Mouse (Mus musculus) lung, postnatal 10 days (tissue): ENCODE results near the gene Acpp.
"Not testable (repeated sequence)": the region's sequence is repeated elsewhere in the genome, so short reads cannot be mapped to it uniquely, and the experiment has no call there.

Experiments used
- DNase-seq: peaks from one replicate; pipeline ENCODE4 v3.0.0; 2021

Gene Acpp

DNA sequence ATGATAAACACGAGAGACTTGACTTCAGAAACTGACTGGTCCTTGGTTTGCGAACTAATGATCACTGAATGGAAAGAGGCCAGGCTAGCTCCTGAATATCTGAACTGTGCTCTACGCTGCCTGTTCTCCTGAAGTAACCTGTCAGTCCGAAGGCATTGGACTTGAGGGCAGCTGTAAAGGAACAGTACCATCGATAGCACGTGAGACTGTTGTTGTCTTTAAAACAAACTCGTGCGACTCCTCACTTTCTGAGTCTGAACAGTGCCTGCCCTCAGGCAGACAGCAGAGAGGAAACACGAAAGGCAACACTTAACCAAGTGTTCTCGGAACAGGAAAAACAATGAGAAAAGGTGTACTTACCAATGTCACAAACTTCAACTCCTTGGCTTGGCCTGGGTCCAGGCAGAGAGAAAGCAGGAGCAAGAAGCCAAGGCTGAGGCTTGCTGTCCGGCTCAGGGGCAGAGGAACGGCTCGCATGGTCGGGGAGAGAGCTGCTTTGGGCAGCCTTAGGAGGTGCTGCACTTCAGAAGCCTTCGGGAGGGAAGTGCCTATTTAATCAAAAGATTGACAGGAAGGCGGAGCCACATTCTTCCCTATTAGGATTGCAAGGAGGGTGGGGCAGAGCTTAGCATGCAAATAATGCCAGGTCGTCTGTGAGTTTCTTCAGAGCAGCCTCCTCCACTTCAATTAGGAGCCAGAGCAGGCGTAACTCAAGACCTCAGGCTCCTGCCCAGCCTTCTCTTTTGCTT is at the start of gene Acpp:
Gene Acpp, minus strand, starts transcription at position 566 of the 749 bp plus-strand sequence.
- DNase-seq = peak; percentile 71

DNA sequence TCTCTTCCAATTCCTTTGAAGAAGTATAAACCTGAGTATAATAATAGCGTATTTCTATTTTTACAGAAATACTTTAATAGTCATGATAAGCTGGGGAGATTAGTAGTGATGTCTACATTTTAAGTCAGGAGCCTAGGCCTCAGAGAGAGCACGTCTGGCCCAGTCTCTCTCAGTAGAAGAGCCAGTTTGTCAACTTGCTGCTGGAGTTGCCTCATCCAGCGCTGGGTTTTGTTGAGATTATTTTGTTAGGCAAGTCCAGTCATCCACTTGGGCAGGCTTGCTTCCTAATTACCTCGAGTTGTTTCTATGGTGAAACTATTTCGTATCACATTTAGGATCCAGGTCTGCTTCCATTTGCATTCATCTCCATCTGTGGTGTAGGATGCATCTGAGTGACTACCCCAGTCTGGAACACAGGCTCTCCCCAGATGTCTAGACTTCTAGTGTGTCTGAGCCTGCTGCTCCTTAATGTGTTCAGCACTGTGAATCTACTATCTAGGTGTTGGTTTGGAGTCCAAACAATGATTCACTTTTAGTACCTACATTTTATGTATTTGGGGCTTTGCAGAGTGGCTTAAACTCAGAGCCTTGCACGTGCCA is 45.1 kb upstream of the Acpp start:
- DNase-seq = no peak

GRCm38 (mm10) chr9:104379532-104380162 is 42.1 kb upstream of the Acpp start:
- DNase-seq = peak; percentile 19

DNA sequence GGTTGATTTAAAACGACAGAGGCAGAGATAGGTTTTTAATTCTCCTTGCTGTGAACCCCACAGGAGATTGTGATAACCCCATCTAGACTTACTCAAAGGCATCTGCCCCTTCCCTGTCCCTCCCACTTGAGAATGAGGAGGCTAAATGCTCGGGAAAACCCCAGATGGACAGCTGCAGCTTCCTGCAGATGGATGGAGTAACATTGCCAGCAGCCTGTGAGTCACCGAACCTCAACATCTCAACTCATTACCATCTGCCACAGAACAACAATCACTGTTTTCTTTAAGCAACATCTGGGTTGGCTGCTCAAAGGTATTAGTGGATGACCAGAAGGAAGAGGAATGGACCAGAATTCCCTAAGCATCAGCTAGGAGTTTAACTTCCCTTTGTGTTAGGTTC is 38.0 kb upstream of the Acpp start:
- DNase-seq = no peak

DNA sequence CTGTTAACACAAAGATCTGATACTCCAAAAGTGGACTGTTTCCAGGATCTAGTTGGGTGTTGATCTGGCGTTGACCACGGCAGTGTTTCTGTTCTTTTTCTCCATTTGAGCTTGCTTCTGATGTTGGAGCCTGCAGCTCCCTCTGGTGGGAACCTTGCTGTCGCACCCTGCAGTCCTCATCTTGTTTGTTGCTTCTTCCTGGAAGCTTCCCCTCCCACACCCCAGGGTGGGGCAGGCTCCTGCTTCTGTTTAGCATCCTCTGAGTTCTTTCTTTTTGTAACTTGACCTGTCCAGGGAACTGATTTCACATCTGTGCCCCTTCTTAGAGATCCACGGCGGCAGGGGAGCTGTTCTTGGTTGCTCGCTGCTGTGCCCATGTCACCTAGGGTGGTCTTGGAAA is 35.7 kb upstream of the Acpp start:
- DNase-seq = peak; percentile 47

- DNase-seq = no peak
Observed at GRCm38 (mm10) chr9:104366983-104367382, 29.4 kb upstream of the Acpp start.

DNA sequence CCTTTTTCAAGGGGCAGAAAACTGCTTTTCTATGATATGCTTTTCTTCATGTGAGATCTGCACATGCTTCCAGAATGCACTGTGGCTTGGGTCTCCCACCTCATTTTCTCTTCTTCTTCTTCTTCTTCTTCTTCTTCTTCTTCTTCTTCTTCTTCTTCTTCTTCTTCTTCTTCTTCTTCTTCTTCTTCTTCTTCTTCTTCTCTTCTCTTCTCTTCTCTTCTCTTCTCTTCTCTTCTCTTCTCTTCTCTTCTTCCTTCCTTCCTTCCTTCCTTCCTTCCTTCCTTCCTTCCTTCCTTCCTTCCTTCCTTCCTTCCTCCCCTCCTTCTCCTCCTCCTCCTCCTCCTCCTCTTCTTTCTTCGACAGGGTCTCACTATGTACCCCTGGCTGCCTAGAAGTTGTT is 24.4 kb upstream of the Acpp start:
- DNase-seq = not testable (repeated sequence)

DNA sequence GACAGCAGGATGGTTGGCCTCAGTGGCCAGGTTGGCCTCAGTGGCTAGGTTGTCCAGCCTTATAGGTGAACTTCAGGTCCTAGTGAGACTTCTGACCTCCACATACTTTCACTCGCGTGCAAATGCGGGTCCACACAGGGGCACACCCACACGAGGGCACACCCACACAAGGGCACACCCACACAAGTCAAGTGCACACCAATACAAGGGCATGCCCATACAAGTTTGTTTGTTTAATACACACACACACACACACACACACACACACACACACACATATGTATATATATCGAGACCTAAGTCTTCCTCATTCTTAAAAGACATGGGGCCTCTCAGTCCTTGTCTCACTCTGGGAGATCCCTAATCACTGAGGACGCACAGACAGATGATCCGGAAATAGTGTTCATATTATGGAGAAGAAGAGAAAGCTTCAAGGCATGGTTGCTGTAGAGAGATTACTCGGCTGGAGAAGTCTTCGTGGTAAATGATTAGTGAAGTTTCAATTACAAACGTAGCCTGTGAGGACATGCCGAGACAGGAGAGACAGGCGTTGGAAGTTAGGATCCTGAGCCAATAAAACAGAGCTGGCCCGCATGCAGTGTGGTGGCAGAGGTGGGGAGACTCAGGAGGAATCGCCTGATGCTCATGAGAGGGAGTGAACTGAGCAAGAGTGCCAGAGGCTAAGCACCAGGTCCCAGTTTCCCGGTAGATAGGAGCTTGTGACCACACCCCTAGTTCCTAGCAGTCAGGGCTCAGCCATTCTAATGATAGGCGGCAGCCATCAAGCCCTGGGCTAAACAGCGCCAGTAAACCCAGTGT is 23.7 kb upstream of the Acpp start:
- no peak for DNase-seq

DNA sequence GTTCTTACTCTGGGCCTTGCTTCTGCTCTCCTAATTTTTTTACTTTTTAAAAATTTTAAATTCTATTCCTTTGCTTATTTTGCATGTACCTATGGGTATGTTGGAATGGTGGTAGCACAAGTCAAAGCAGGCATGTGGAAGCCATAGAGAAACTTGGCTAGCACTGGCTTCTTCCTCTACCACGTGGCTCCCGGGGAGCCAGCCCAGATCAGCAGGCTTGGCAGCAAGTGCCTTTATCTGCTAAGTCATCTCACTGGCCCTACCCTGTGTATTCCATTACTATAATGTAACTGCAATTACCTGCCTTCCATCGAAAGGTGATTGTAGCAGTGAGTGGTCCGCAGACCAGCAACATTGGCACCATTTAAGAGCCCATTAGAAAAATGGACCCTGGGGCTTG is 22.8 kb upstream of the Acpp start:
- no peak for DNase-seq

GRCm38 (mm10) chr9:104355521-104356270 is 18.1 kb upstream of the Acpp start:
- DNase-seq = no peak

- no peak for DNase-seq
Observed at GRCm38 (mm10) chr9:104344136-104344535, 6.6 kb upstream of the Acpp start.

- DNase-seq = no peak
Observed at GRCm38 (mm10) chr9:104339483-104339882, 1.9 kb upstream of the Acpp start.

- DNase-seq = peak; percentile 2
Observed at GRCm38 (mm10) chr9:104338489-104339427, 1.2 kb upstream of the Acpp start.

- no peak for DNase-seq
Observed at GRCm38 (mm10) chr9:104331301-104331700, 6.2 kb downstream of the Acpp start.

GRCm38 (mm10) chr9:104328655-104329054 is 8.9 kb downstream of the Acpp start:
- no peak for DNase-seq

DNA sequence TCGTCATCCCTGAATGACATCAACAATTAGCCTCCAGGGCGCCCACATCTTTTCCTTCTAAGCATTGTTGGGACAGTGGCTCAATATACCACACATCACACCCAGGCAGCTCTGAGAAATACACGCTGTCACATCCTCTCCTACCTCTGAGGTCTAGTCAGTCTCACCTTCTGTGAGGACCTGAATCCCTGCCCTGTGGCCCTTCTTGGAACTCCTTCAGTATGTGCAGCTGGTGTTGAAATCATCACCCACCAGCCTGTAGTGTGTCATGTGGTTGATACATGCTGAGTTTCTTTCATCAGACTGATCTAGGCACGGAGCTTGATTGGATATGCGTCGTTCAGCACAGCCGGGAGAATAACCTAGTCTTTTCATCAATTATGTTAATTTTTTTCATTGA is 16.0 kb downstream of the Acpp start:
- DNase-seq = no peak

DNA sequence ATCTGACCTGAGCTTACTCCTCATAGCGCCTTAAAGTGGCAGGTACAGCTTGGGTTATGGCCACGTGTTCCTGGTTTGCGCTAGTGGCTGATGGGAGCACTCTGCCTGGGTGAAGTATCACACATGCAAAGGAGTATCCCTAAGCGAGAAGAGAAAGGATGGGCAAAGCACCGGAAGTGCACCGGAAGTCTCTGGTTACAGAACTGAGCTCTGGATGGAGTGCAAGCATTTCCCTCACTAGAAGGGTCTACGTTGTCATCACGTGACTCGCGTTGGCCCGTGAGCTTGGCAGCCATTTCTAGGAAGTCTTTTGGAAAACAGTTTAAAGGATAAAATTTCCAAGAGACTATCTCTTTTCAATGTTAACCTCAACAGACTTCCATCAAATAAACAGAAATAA is 21.2 kb downstream of the Acpp start:
- no peak for DNase-seq

DNA sequence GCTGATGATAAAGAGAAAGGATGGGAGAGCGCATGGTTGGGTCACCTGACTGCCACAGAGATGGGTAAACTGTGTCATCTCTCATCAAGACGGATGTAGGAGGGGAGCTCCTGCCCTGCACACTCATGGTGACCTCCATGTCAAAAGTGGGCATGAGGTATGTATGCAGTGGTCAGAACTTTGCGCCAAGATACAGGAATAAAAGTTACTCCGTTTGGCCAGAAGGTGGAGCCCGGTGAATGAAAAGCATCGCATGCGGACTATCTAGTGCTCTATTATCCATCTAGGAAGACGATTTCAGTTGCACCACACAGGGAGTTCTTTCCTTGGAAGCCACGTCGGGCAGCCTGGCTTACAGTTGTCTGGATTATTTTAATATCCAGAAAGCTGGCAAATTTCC is 22.0 kb downstream of the Acpp start:
- peak; percentile 39 for DNase-seq

GRCm38 (mm10) chr9:104306734-104307133 is 30.8 kb downstream of the Acpp start:
- DNase-seq = peak; percentile 69

DNA sequence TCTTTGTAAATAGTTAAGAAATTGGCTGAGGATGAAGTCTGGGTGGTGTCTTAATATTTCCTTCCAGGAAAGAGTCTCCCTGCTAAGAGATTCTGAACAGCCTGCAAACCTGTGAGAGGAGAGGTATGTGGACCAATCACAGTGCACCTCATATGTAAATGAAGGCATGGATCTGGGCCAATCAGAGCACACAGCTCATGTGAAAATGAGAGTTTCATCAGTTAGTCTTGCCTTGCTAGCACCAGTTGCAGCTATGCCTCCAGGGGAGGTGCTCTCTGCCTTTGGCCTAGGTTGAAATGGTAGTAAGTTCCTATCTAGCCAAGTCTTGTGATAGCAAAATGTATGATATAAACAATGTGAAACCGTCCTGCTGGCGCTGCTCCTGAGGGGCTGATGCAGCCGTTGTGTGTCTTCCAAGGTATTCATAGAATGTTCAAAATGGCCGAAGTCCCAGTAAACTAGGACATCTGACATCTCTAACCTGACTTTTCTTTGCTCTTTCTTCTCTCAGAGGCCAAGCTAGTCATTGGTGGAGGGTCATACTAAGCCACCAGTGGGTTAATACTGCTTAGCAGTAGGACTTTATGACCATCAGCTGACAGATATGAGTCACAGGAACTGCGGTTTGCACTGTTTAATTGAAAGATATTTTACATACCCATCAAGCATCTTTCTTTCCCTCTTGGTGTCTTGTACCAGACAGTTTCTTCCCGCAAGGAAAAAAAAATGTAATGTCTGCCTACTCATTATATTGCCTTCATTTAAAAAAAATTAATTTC is 32.0 kb downstream of the Acpp start:
- no peak for DNase-seq

- no peak for DNase-seq
Observed at GRCm38 (mm10) chr9:104304800-104305199, 32.7 kb downstream of the Acpp start.
